Mouse (Mus musculus): Measurements from ENCODE around the gene Foxg1. TPM values are rescaled to one million over a fixed set of nuclear protein-coding genes. Genes with fewer than 3 reads are reported as not detected.

Foxg1 gene
- polyA plus RNA-seq (2014; fragmentation: Nextera tagmentation; extraction: Ambion mirVana) = 40.4 and 45.5 TPM in 2 replicates

DNA sequence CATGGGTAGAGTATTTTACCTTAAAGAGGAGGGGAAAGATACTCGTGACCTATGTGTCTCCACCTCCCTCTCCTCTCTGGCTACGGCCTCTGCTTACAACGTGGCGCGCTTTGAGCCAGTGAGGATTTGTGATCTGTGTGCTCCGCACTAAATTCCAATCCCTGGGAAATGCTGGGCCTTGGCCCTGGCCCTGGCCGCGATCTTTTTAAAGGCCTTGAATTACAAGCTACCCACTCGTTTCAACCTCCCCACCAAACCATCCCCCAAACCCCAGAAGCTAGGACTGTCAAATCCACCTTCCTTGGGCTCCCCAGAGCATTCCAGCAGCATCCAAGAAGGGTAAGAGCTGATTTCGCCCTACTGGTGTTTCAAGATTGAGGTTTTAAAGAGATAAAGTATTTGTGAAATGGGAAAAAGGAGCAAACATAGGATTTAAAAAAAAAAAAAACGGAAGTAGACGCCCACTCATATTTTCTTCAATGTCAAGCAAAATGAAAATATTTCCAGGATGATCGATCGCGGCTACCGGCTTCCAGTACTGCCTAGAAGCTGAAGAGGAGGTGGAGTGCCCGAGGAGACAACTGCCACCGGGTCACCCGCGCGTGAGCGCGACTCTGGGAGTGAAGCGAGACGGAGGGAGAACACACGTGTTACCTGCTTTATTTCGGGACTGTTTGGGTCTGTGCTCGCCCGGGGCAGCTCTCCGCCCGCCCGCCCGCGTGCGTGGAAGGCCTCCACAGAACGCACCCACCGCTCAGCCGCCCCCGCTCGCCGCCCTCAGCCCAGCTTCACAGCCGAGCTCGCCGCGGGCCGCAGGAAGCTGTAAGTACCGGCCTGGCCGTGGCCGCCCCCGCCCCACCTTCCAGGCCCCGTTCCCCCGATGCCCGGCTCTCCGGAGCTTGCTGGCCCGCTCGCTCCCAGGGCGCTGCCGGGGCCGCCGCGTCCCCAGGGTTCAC is at the start of gene Foxg1:
Foxg1 (plus strand) TSS at position 96 of the 956 bp plus-strand sequence.
- DNase-seq (ENCODE audit: low spot score) (peak; percentile 82), ATAC-seq (replicated peaks; ENCODE audit: low FRiP score) (peak; percentile 29)
- WGBS = under 1% methylated on average over 58 of the region's 61 CpGs
- Histone ChIP-seq H3K4me1 (replicated peaks; ENCODE audit: control insufficient read depth, insufficient read depth, low read length) (no peaks in the 10 kb centered on the region), H3K9me3 (ENCODE audit: control insufficient read depth, low read length) (no peaks in the 10 kb centered on the region), H3K4me2 (ENCODE audit: low read depth, low read length, severe bottlenecking) (peak within 1 kb of the TSS; percentile 49), H3K27ac (ENCODE audit: low read depth, low read length) (peak within 1 kb of the TSS; percentile 92), H3K4me3 (ENCODE audit: low read depth, low read length) (peak within 1 kb of the TSS; percentile 87), H3K27me3 (ENCODE audit: control insufficient read depth, insufficient read depth, low read length) (peaks cover 19% of the 10 kb centered on the region), H3K9ac (ENCODE audit: low read length) (peak within 1 kb of the TSS; percentile 98), H3K36me3 (ENCODE audit: control insufficient read depth, insufficient read depth, low read length) (no peaks in the 10 kb centered on the region)

DNA sequence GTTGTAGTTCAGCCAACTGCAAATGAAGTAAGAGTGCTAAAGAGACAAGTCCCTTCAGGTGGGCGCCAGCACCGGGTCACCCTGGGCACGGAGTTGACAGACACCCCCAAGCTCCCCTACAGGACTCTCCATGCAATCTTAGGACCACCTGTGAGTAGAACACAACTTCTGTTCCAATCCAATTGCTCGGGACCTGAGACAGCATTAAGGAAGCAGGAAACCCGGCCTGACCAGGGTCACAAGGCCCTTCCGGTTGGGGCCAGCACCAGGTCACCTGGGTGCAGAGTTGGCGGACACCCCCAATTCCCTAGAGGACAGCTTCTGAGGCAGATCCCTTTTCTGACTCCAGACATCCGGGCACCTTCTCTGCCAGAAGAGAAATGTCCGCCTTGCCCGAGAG is 32.8 kb upstream of the Foxg1 start:
- no peaks in the 10 kb centered on the region for H3K4me1 ChIP-seq (replicated peaks; ENCODE audit: control insufficient read depth, insufficient read depth, low read length)
- H3K27ac ChIP-seq (ENCODE audit: low read depth, low read length) = no peak overlapping the region
- ATAC-seq (replicated peaks; ENCODE audit: low FRiP score) = no peak
- no peak overlapping the region for H3K4me3 ChIP-seq (ENCODE audit: low read depth, low read length)
- H3K36me3 ChIP-seq (ENCODE audit: control insufficient read depth, insufficient read depth, low read length) = no peaks in the 10 kb centered on the region
- no peaks in the 10 kb centered on the region for H3K27me3 ChIP-seq (ENCODE audit: control insufficient read depth, insufficient read depth, low read length)
- 93% methylated on average over 10 of the region's 10 CpGs for WGBS
- no peaks in the 10 kb centered on the region for H3K9me3 ChIP-seq (ENCODE audit: control insufficient read depth, low read length)
- no peak overlapping the region for H3K9ac ChIP-seq (ENCODE audit: low read length)
- no peak for DNase-seq (ENCODE audit: low spot score)
- no peak overlapping the region for H3K4me2 ChIP-seq (ENCODE audit: low read depth, low read length, severe bottlenecking)

DNA sequence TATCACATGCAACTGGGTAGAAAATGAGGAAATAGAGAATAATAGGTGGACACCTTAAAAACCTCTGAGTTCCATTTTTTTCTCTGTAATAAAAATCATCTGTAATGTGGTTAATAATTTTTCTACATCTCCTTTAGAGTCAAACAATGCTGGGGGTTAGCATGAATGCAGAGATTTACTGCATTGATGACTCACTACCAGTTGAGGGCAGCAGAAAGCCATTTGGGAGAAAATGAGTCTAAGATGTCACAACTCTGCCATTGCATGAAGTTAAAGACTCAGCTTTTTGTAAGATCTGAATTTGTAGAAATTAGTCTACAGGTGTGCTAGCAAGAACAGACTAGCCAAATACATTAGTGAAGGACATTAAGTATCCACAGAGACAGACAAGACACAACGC is 13.5 kb upstream of the Foxg1 start:
- DNase-seq (ENCODE audit: low spot score) (no peak), ATAC-seq (replicated peaks; ENCODE audit: low FRiP score) (no peak)
- H3K27ac ChIP-seq (ENCODE audit: low read depth, low read length) = no peak overlapping the region
- 44% methylated on average over 1 of the region's 1 CpGs for WGBS
- H3K27me3 ChIP-seq (ENCODE audit: control insufficient read depth, insufficient read depth, low read length) = peaks cover 5% of the 10 kb centered on the region; the same call in 1 of the 2 replicates
- peaks cover 6% of the 10 kb centered on the region; the same call in 1 of the 2 replicates for H3K4me1 ChIP-seq (replicated peaks; ENCODE audit: control insufficient read depth, insufficient read depth, low read length)
- no peaks in the 10 kb centered on the region for H3K36me3 ChIP-seq (ENCODE audit: control insufficient read depth, insufficient read depth, low read length)
- no peaks in the 10 kb centered on the region for H3K9me3 ChIP-seq (ENCODE audit: control insufficient read depth, low read length)
- H3K4me2 ChIP-seq (ENCODE audit: low read depth, low read length, severe bottlenecking) = no peak overlapping the region
- H3K9ac ChIP-seq (ENCODE audit: low read length) = no peak overlapping the region
- H3K4me3 ChIP-seq (ENCODE audit: low read depth, low read length) = no peak overlapping the region

DNA sequence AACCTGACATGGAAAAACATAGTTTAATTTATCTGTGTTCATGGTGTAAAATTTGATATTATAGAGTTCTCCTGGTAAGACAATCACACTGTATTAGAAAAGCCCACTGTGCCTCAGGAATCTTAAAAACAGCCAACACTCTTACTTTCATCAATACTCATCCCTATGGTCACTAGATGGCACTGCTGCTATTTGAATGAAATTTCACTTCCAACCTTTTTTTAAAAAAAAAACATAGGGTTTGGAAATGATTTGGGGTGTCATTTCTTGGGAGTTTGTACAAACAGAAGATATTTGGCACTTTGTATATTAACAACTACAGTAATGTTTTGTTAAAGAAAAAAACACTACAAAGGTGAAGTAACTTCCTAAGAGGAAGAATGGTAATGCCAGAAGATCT is 10.3 kb upstream of the Foxg1 start:
- no peak for ATAC-seq (replicated peaks; ENCODE audit: low FRiP score)
- H3K27me3 ChIP-seq (ENCODE audit: control insufficient read depth, insufficient read depth, low read length) = peaks cover 16% of the 10 kb centered on the region

DNA sequence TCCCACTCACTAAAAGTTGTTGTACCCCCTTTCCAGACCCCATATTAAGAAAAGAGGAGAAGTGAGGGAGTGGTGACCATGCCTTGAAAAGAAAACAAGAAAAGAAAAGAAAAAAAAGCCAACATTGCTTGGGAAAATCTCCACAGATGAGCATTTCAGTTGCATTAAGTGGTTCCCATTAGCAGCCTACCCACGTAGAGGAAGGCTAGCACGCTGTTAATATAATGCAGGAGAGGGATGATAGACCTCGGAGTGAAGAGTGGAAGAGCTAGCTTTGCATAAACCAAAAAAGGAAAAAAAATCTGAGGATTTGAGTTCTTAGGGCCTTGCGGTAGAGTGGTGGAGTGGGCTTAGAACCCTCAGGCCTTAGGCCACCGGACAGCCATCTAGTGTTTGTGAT is 9.3 kb upstream of the Foxg1 start:
- Histone ChIP-seq H3K27me3 (ENCODE audit: control insufficient read depth, insufficient read depth, low read length) (peaks cover 22% of the 10 kb centered on the region), H3K9ac (ENCODE audit: low read length) (peak overlapping the region; percentile 63; the same call in 1 of the 2 replicates), H3K9me3 (ENCODE audit: control insufficient read depth, low read length) (no peaks in the 10 kb centered on the region), H3K36me3 (ENCODE audit: control insufficient read depth, insufficient read depth, low read length) (no peaks in the 10 kb centered on the region), H3K27ac (ENCODE audit: low read depth, low read length) (peak overlapping the region; percentile 64), H3K4me1 (replicated peaks; ENCODE audit: control insufficient read depth, insufficient read depth, low read length) (peaks cover 9% of the 10 kb centered on the region; the same call in 1 of the 2 replicates), H3K4me2 (ENCODE audit: low read depth, low read length, severe bottlenecking) (peak overlapping the region; percentile 61; the same call in 1 of the 2 replicates), H3K4me3 (ENCODE audit: low read depth, low read length) (peak overlapping the region; percentile 32; the same call in 1 of the 2 replicates)
- DNase-seq (ENCODE audit: low spot score) (no peak), ATAC-seq (replicated peaks; ENCODE audit: low FRiP score) (no peak)
- WGBS = 8% methylated on average over 5 of the region's 5 CpGs

More for the DNA sequence above, 10.3 kb upstream of the Foxg1 start:
- DNase-seq (ENCODE audit: low spot score) = no peak
- no peaks in the 10 kb centered on the region for H3K36me3 ChIP-seq (ENCODE audit: control insufficient read depth, insufficient read depth, low read length)
- H3K9me3 ChIP-seq (ENCODE audit: control insufficient read depth, low read length) = no peaks in the 10 kb centered on the region
- no peak overlapping the region for H3K27ac ChIP-seq (ENCODE audit: low read depth, low read length)
- no peak overlapping the region for H3K4me2 ChIP-seq (ENCODE audit: low read depth, low read length, severe bottlenecking)
- H3K4me1 ChIP-seq (replicated peaks; ENCODE audit: control insufficient read depth, insufficient read depth, low read length) = peaks cover 9% of the 10 kb centered on the region; the same call in 1 of the 2 replicates
- no peak overlapping the region for H3K9ac ChIP-seq (ENCODE audit: low read length)
- no peak overlapping the region for H3K4me3 ChIP-seq (ENCODE audit: low read depth, low read length)

DNA sequence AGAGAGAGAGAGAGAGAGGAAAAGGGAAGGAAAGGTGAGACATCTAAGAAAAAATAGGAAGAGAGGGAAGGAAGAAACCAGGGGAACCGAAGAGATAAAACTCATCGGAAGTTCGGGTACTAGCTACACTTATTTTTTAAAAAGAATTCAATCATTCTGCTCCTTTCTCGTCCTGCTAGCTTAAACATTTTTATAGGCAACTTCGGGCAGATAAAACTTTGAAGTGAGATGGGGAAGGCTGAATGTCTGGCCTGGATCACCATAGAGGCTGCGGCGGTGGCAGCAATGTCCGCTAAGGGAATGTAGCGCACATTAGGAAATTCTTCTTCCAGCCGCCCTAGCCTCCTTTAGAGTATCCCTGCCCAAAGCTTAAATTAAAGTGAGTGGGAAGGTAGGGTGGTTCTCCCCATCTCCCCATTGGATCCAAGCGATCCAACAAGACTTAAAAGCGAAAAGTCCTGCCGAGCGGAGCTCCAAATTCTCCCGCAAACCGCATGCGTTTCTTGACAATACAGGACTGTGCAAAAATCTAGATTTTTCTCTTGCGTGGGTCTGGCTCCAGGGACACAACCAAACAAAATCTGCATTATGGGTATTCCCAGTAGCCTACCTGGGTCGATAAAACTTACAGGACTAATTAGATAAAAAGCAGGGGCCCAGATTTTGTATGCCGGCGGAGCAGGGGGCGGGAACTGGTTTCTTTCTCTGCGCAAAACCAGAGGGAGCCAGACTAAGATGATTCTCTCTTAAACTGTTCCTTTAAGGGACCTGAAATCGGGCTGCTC is 8.4 kb upstream of the Foxg1 start:
- peak overlapping the region; percentile 61 for H3K4me2 ChIP-seq (ENCODE audit: low read depth, low read length, severe bottlenecking)
- whole genome bisulfite sequencing = 2% methylated on average over 24 of the region's 24 CpGs
- H3K36me3 ChIP-seq (ENCODE audit: control insufficient read depth, insufficient read depth, low read length) = no peaks in the 10 kb centered on the region
- peak; percentile 57 for DNase-seq (ENCODE audit: low spot score)
- ATAC-seq (replicated peaks; ENCODE audit: low FRiP score) = no peak
- H3K27ac ChIP-seq (ENCODE audit: low read depth, low read length) = peak overlapping the region; percentile 64
- peak overlapping the region; percentile 63 for H3K9ac ChIP-seq (ENCODE audit: low read length)
- peak overlapping the region; percentile 32 for H3K4me3 ChIP-seq (ENCODE audit: low read depth, low read length)
- peaks cover 9% of the 10 kb centered on the region; the same call in 1 of the 2 replicates for H3K4me1 ChIP-seq (replicated peaks; ENCODE audit: control insufficient read depth, insufficient read depth, low read length)
- H3K9me3 ChIP-seq (ENCODE audit: control insufficient read depth, low read length) = no peaks in the 10 kb centered on the region
- peaks cover 22% of the 10 kb centered on the region for H3K27me3 ChIP-seq (ENCODE audit: control insufficient read depth, insufficient read depth, low read length)

DNA sequence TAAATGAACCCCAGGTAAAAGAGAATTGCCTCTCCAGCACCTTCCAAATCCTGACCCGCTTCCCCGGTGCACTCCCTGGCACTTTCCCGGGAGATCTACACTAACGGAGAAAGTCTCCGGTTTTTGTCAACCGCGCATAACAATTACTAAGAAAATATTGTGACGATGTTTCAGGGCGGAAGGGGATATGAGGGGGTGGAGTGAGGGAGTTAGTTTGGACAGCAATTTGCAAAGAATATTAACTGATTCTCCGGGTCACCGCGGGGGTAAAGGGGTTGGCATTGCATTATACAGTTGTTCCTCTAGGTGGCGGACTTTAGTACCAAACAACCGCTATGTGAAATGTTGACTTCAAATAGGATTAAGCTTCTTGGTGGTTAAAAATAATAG is 7.9 kb upstream of the Foxg1 start:
- peak overlapping the region; percentile 32 for H3K4me3 ChIP-seq (ENCODE audit: low read depth, low read length)
- peak; percentile 77 for DNase-seq (ENCODE audit: low spot score)

More for the DNA sequence above, 7.9 kb upstream of the Foxg1 start:
- Histone ChIP-seq H3K4me1 (replicated peaks; ENCODE audit: control insufficient read depth, insufficient read depth, low read length) (peaks cover 9% of the 10 kb centered on the region; the same call in 1 of the 2 replicates), H3K4me2 (ENCODE audit: low read depth, low read length, severe bottlenecking) (peak overlapping the region; percentile 61), H3K36me3 (ENCODE audit: control insufficient read depth, insufficient read depth, low read length) (no peaks in the 10 kb centered on the region), H3K27ac (ENCODE audit: low read depth, low read length) (peak overlapping the region; percentile 63), H3K27me3 (ENCODE audit: control insufficient read depth, insufficient read depth, low read length) (peaks cover 22% of the 10 kb centered on the region), H3K9ac (ENCODE audit: low read length) (peak overlapping the region; percentile 63), H3K9me3 (ENCODE audit: control insufficient read depth, low read length) (no peaks in the 10 kb centered on the region)
- WGBS = under 1% methylated on average over 14 of the region's 14 CpGs
- ATAC-seq (replicated peaks; ENCODE audit: low FRiP score) = no peak

All from forebrain, embryonic 11.5 days (tissue).